Comparison of ENCODE assay signal across 17 mouse cellular contexts in the genomic region with DNA sequence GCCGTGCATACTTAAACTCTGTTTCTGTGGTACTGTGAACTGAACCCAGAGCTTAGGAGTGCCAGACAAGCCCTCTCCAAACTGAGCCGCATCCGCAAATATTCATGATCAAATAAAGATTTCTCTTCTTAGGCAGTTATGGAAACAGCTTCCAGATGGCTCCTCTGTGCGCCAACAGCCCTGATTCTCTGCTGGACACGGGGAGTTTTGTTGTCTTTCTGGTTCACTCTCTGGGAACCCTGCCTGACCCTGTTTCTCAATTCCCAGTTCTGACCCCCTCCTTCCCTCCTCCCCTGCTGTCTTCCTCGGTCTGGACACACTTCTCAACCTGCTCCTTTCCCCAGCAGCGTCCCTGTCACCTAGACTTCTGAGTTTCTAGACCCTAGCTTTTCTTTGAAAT. TPM values are rescaled to one million over a fixed set of nuclear protein-coding genes. Genes with fewer than 3 reads are reported as not detected.
DNase-seq lines count a peak whose midpoint lies in the region; ATAC-seq and TF ChIP-seq lines count a peak whose summit lies in the region.
"Had no signal": no experiment of that assay in that cellular context is flagged by ENCODE, and none has a peak within 500 bp of the region (broad histone marks: within the 10 kb centered on the region; RNA-seq: fewer than 3 reads in every experiment).

No protein-coding gene starts in this region.

- no peaks in the 10 kb centered on the region for H3K36me3 ChIP-seq in erythroblast, embryonic 14.5 days (ENCODE audit: control insufficient read depth)
- no peaks in the 10 kb centered on the region for H3K36me3 ChIP-seq in lung, postnatal 0 days (ENCODE audit: insufficient read depth, low read length)
- H3K36me3 ChIP-seq: forebrain, embryonic 10.5 days; heart, embryonic 13.5 days; limb, embryonic 13.5 days had no signal

- no peak overlapping the region for H3K4me2 ChIP-seq in lung, postnatal 0 days (replicated peaks; ENCODE audit: low read depth, low read length)
- H3K4me2 ChIP-seq: heart, embryonic 13.5 days; limb, embryonic 13.5 days had no signal

- no peak for TF ChIP-seq EP300 in lung, postnatal 0 days (IDR thresholded peaks at IDR 0.05)

- ATAC-seq in erythroblast, adult 5-6 weeks (replicated peaks; ENCODE audit: low FRiP score, poor library complexity, severe bottlenecking) = no peak
- no peak for ATAC-seq in lung, postnatal 0 days
- ATAC-seq in neutrophil, adult 5-6 weeks (ENCODE audit: extremely low read depth, insufficient number of reproducible peaks, low FRiP score, poor library complexity, severe bottlenecking) = 0 out of 2 replicates have a peak, but pooled peaks have one; percentile 1

- H3K9me3 ChIP-seq in erythroblast, embryonic 14.5 days (ENCODE audit: control insufficient read depth, low read length) = no peaks in the 10 kb centered on the region
- H3K9me3 ChIP-seq in lung, postnatal 0 days (ENCODE audit: low read length) = no peaks in the 10 kb centered on the region
- H3K9me3 ChIP-seq: forebrain, embryonic 10.5 days; heart, embryonic 13.5 days; limb, embryonic 13.5 days; megakaryocyte, embryonic 14.5 days had no signal

- no peak overlapping the region for H3K27ac ChIP-seq in lung, postnatal 0 days (ENCODE audit: low read length)
- H3K27ac ChIP-seq: forebrain, embryonic 10.5 days; heart, embryonic 13.5 days; limb, embryonic 13.5 days had no signal

- TF ChIP-seq CTCF in lung, postnatal 0 days (IDR thresholded peaks at IDR 0.05) = no peak

- H3K4me3 ChIP-seq in erythroblast, embryonic 14.5 days (replicated peaks) = peak overlapping the region; percentile 36
- no peak overlapping the region for H3K4me3 ChIP-seq in lung, postnatal 0 days (ENCODE audit: low read depth, low read length)
- H3K4me3 ChIP-seq: forebrain, embryonic 10.5 days; heart, embryonic 13.5 days; limb, embryonic 13.5 days; megakaryocyte, embryonic 14.5 days had no signal

- H3K9ac ChIP-seq in lung, postnatal 0 days (replicated peaks; ENCODE audit: low read depth) = no peak overlapping the region
- H3K9ac ChIP-seq: heart, embryonic 13.5 days; limb, embryonic 13.5 days had no signal

- H3K27me3 ChIP-seq in erythroblast, embryonic 14.5 days (ENCODE audit: control insufficient read depth) = peaks cover 46% of the 10 kb centered on the region
- H3K27me3 ChIP-seq in lung, postnatal 0 days (replicated peaks; ENCODE audit: insufficient read depth, low read length) = no peaks in the 10 kb centered on the region
- H3K27me3 ChIP-seq: limb, embryonic 13.5 days had no signal

- DNase-seq in lung, postnatal 0 days (ENCODE audit: low spot score) = peak; percentile 59
- DNase-seq in lung, postnatal 4 days = no peak
- peak; percentile 20 to 29 for DNase-seq in gastrocnemius, adult 8-10 months (ENCODE audit: low spot score in 2 of 2)
- DNase-seq in layer of hippocampus, adult 11-12 months (ENCODE audit: low spot score) = no peak
- DNase-seq in frontal cortex, postnatal 25 days (ENCODE audit: low spot score in 2 of 2) = no peak
- DNase-seq: adrenal gland, postnatal 25 days; embryo, embryonic 11 days; layer of hippocampus, postnatal 36 days; right cerebral cortex, adult 18-20 months had no signal

- 58% methylated on average over 7 of the region's 7 CpGs for WGBS in lung, postnatal 0 days

- H3K4me1 ChIP-seq in erythroblast, embryonic 14.5 days (ENCODE audit: control insufficient read depth) = peaks cover 70% of the 10 kb centered on the region
- peaks cover 6% of the 10 kb centered on the region; the same call in 1 of the 2 replicates for H3K4me1 ChIP-seq in lung, postnatal 0 days (ENCODE audit: insufficient read depth, low read depth, low read length)
- H3K4me1 ChIP-seq: forebrain, embryonic 10.5 days; heart, embryonic 13.5 days; limb, embryonic 13.5 days had no signal

RNA-seq across cellular contexts. Expression of gene Eva1c, which starts 3.5 kb away (rescaled TPM):
- polyA plus RNA-seq in erythroblast, embryonic 14.5 days (2012) = 0.30 and 0.55 TPM in 2 replicates
- total RNA-seq in erythroblast, adult 5-6 weeks (2015; ENCODE audit: low replicate concordance) = not detected in 2 replicates
- total RNA-seq in erythroblast, adult 5-6 weeks (2017; ENCODE audit: low replicate concordance) = 0.60 TPM in 1 of 2 replicates, not detected in the other
- polyA plus RNA-seq in lung, postnatal 0 days (2015; fragmentation: Nextera tagmentation; extraction: Ambion mirVana) = 5.9 and 9.6 TPM in 2 replicates
- under 1 TPM in 3 of 4 experiments, not detected in 1; 0.34 to 0.56 (median 0.38) TPM for total RNA-seq in gastrocnemius, adult 8-10 months (2022)
- total RNA-seq in neutrophil, adult 5-6 weeks (2017) = not detected in 2 replicates
- total RNA-seq: monocyte, adult 5-6 weeks had no signal

RNA-seq across cellular contexts. Expression of gene Urb1, which starts 12.8 kb away (rescaled TPM):
- 0.09 and 0.12 TPM in 2 replicates for polyA plus RNA-seq in erythroblast, embryonic 14.5 days (2012)
- 1.5 and 2.5 TPM in 2 replicates for total RNA-seq in erythroblast, adult 5-6 weeks (2015; ENCODE audit: low replicate concordance)
- total RNA-seq in erythroblast, adult 5-6 weeks (2017; ENCODE audit: low replicate concordance) = 1.8 and 2.5 TPM in 2 replicates
- 2.7 TPM in 2 replicates for polyA plus RNA-seq in lung, postnatal 0 days (2015; fragmentation: Nextera tagmentation; extraction: Ambion mirVana)
- total RNA-seq in gastrocnemius, adult 8-10 months (2022) = 1 to 10 TPM; 4.2 to 4.7 (median 4.3) TPM
- 11.6 and 11.9 TPM in 2 replicates for total RNA-seq in neutrophil, adult 5-6 weeks (2017)

Comparison
In these comparisons a context has a peak if more than half of its experiments do, and no peak if none do; other contexts are left out.
1. DNase-seq: peak in lung, postnatal 0 days (single experiment) and gastrocnemius, adult 8-10 months (2 of 2); none in lung, postnatal 4 days (0 of 2), layer of hippocampus, adult 11-12 months (single experiment) and frontal cortex, postnatal 25 days (0 of 2).